10 mouse cellular contexts compared by ENCODE assay signal in the genomic region with DNA sequence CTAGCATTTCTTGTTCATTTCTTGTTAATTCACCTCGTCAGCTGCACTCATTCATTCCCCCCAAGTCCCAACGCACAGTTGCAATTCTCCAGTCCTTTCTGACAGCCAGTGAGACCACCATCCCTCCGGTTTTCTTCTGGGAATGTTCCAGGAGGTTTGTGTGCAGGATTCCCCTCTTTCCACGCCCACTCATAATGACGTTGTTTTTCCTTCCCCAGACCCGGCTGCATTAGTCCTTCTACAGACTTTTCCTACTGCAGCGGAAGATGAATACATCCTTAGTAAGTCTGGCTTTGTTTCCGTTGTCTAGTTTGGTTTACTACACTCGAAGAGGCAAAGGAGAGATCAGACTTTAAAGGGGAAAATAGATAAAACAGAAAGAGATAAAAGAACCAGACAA. TPM values are rescaled to one million over a fixed set of nuclear protein-coding genes. Genes with fewer than 3 reads are reported as not detected.
DNase-seq lines count a peak whose midpoint lies in the region; ATAC-seq and TF ChIP-seq lines count a peak whose summit lies in the region.
"Had no signal": no experiment of that assay in that cellular context is flagged by ENCODE, and none has a peak within 500 bp of the region (broad histone marks: within the 10 kb centered on the region; RNA-seq: fewer than 3 reads in every experiment).

No protein-coding gene starts in this region.

- DNase-seq in lung, adult 2 months: no peak
- DNase-seq in lung, postnatal 14 days: no peak
- no peak for DNase-seq in limb, embryonic 10.5 days (ENCODE audit: low spot score)
- DNase-seq in gastrocnemius, postnatal 10 days: no peak
- no peak for DNase-seq in thymus, postnatal 36 days
- no peak for DNase-seq in kidney, postnatal 25 days

- peaks cover 33% of the 10 kb centered on the region for H3K36me3 ChIP-seq in embryonic facial prominence, embryonic 15.5 days
- peaks cover 44% of the 10 kb centered on the region for H3K36me3 ChIP-seq in limb, embryonic 10.5 days
- peaks cover 11% of the 10 kb centered on the region for H3K36me3 ChIP-seq in neural tube, embryonic 14.5 days (ENCODE audit: control insufficient read depth, insufficient read depth, low read length)

- no peaks in the 10 kb centered on the region for H3K9me3 ChIP-seq in embryonic facial prominence, embryonic 15.5 days (replicated peaks)
- no peaks in the 10 kb centered on the region for H3K9me3 ChIP-seq in limb, embryonic 10.5 days (replicated peaks)
- H3K9me3 ChIP-seq in neural tube, embryonic 14.5 days (ENCODE audit: control insufficient read depth, low read length): no peaks in the 10 kb centered on the region

- no peak for TF ChIP-seq CTCF in lung, adult 2 months (IDR thresholded peaks at IDR 0.05; ENCODE audit: insufficient read depth, low read length)

- TF ChIP-seq POLR2A in lung, adult 2 months (IDR thresholded peaks at IDR 0.05; ENCODE audit: borderline replicate concordance, extremely low read depth, low read depth, low read length): no peak

- 25% methylated on average over 9 of the region's 9 CpGs for WGBS in lung, adult 2 months
- WGBS in embryonic facial prominence, embryonic 15.5 days: 35% methylated on average over 9 of the region's 9 CpGs
- 61% methylated on average over 9 of the region's 9 CpGs for WGBS in limb, embryonic 10.5 days
- WGBS in neural tube, embryonic 14.5 days: 44% methylated on average over 9 of the region's 9 CpGs

- H3K27me3 ChIP-seq in embryonic facial prominence, embryonic 15.5 days: no peaks in the 10 kb centered on the region
- no peaks in the 10 kb centered on the region for H3K27me3 ChIP-seq in limb, embryonic 10.5 days (ENCODE audit: low read depth, poor library complexity, severe bottlenecking)
- H3K27me3 ChIP-seq in neural tube, embryonic 14.5 days (ENCODE audit: control insufficient read depth, insufficient read depth, low read length): no peaks in the 10 kb centered on the region

- H3K27ac ChIP-seq in embryonic facial prominence, embryonic 15.5 days (replicated peaks): no peak overlapping the region
- H3K27ac ChIP-seq in limb, embryonic 10.5 days: peak overlapping the region; percentile 96; the same call in 1 of the 2 replicates
- no peak overlapping the region for H3K27ac ChIP-seq in neural tube, embryonic 14.5 days (ENCODE audit: low read depth, low read length)

- peak overlapping the region; percentile 4 for H3K4me3 ChIP-seq in lung, adult 2 months (replicated peaks; ENCODE audit: extremely low read depth, low read depth, low read length)
- H3K4me3 ChIP-seq in embryonic facial prominence, embryonic 15.5 days (replicated peaks): peak overlapping the region; percentile 88
- peak overlapping the region; percentile 81 for H3K4me3 ChIP-seq in limb, embryonic 10.5 days
- H3K4me3 ChIP-seq in neural tube, embryonic 14.5 days (ENCODE audit: low read depth, low read length): peak overlapping the region; percentile 85

- no peak for ATAC-seq in embryonic facial prominence, embryonic 15.5 days (ENCODE audit: insufficient number of reproducible peaks, low FRiP score, low TSS enrichment, low read depth)
- ATAC-seq in neural tube, embryonic 14.5 days (ENCODE audit: low read depth): no peak

- no peak overlapping the region for H3K9ac ChIP-seq in embryonic facial prominence, embryonic 15.5 days
- peak overlapping the region; percentile 90; the same call in 1 of the 2 replicates for H3K9ac ChIP-seq in neural tube, embryonic 14.5 days (replicated peaks; ENCODE audit: low read depth, low read length)

- H3K4me1 ChIP-seq in lung, adult 2 months (ENCODE audit: control insufficient read depth, insufficient read depth, low read length): peaks cover 6% of the 10 kb centered on the region; the same call in 1 of the 2 replicates
- H3K4me1 ChIP-seq in embryonic facial prominence, embryonic 15.5 days: peaks cover 19% of the 10 kb centered on the region
- H3K4me1 ChIP-seq in limb, embryonic 10.5 days: peaks cover 26% of the 10 kb centered on the region
- H3K4me1 ChIP-seq in neural tube, embryonic 14.5 days (ENCODE audit: control insufficient read depth, insufficient read depth, low read length): peaks cover 10% of the 10 kb centered on the region

- peak overlapping the region; percentile 61 for H3K4me2 ChIP-seq in embryonic facial prominence, embryonic 15.5 days (replicated peaks)
- peak overlapping the region; percentile 82 for H3K4me2 ChIP-seq in neural tube, embryonic 14.5 days (ENCODE audit: low read depth, low read length)

RNA-seq across cellular contexts. Expression of a gene that starts 1.1 kb away (rescaled TPM):
- polyA plus RNA-seq in lung, adult 2 months (2012; rRNA removed): 12.0 and 12.2 TPM in 2 replicates
- 16.9 TPM in 2 replicates for polyA plus RNA-seq in embryonic facial prominence, embryonic 15.5 days (2015; fragmentation: Nextera tagmentation; extraction: Ambion mirVana)
- polyA plus RNA-seq in limb, embryonic 10.5 days (2016; fragmentation: Nextera tagmentation; extraction: Ambion mirVana): 19.5 and 22.2 TPM in 2 replicates
- 24.0 and 31.0 TPM in 2 replicates for polyA plus RNA-seq in neural tube, embryonic 14.5 days (2014; fragmentation: Nextera tagmentation; extraction: Ambion mirVana)
- 10 to 100 TPM; 10.5 to 11.6 TPM for total RNA-seq in gastrocnemius, postnatal 10 days (2021)

RNA-seq across cellular contexts. Expression of a gene that starts 9.3 kb away (rescaled TPM):
- not detected in 2 replicates for polyA plus RNA-seq in lung, adult 2 months (2012; rRNA removed)
- not detected in 2 replicates for polyA plus RNA-seq in embryonic facial prominence, embryonic 15.5 days (2015; fragmentation: Nextera tagmentation; extraction: Ambion mirVana)
- polyA plus RNA-seq in limb, embryonic 10.5 days (2016; fragmentation: Nextera tagmentation; extraction: Ambion mirVana): not detected in 2 replicates
- polyA plus RNA-seq in neural tube, embryonic 14.5 days (2014; fragmentation: Nextera tagmentation; extraction: Ambion mirVana): 0.15 TPM in 1 of 2 replicates, not detected in the other
- not detected for total RNA-seq in gastrocnemius, postnatal 10 days (2021)
- total RNA-seq: adrenal gland, postnatal 14 days had no signal
- polyA plus RNA-seq: gonadal fat pad, adult 2 months had no signal

RNA-seq across cellular contexts. Expression of a gene that starts 33.8 kb away (rescaled TPM):
- polyA plus RNA-seq in lung, adult 2 months (2012; rRNA removed): 10.1 and 10.4 TPM in 2 replicates
- polyA plus RNA-seq in embryonic facial prominence, embryonic 15.5 days (2015; fragmentation: Nextera tagmentation; extraction: Ambion mirVana): 4.4 and 5.2 TPM in 2 replicates
- 3.4 and 4.4 TPM in 2 replicates for polyA plus RNA-seq in limb, embryonic 10.5 days (2016; fragmentation: Nextera tagmentation; extraction: Ambion mirVana)
- polyA plus RNA-seq in neural tube, embryonic 14.5 days (2014; fragmentation: Nextera tagmentation; extraction: Ambion mirVana): 5.2 and 7.0 TPM in 2 replicates
- total RNA-seq in gastrocnemius, postnatal 10 days (2021): 1 to 10 TPM; 4.4 to 4.5 TPM

RNA-seq across cellular contexts. Expression of a gene that starts 55.2 kb away (rescaled TPM):
- not detected in 2 replicates for polyA plus RNA-seq in lung, adult 2 months (2012; rRNA removed)
- polyA plus RNA-seq in embryonic facial prominence, embryonic 15.5 days (2015; fragmentation: Nextera tagmentation; extraction: Ambion mirVana): not detected in 2 replicates
- polyA plus RNA-seq in limb, embryonic 10.5 days (2016; fragmentation: Nextera tagmentation; extraction: Ambion mirVana): not detected in 2 replicates
- polyA plus RNA-seq in neural tube, embryonic 14.5 days (2014; fragmentation: Nextera tagmentation; extraction: Ambion mirVana): not detected in 2 replicates
- total RNA-seq in gastrocnemius, postnatal 10 days (2021): not detected
- total RNA-seq: adrenal gland, postnatal 14 days had no signal
- polyA plus RNA-seq: gonadal fat pad, adult 2 months had no signal

RNA-seq across cellular contexts. Expression of a gene that starts 55.5 kb away (rescaled TPM):
- 3.2 and 4.8 TPM in 2 replicates for polyA plus RNA-seq in lung, adult 2 months (2012; rRNA removed)
- polyA plus RNA-seq in embryonic facial prominence, embryonic 15.5 days (2015; fragmentation: Nextera tagmentation; extraction: Ambion mirVana): 13.4 and 15.4 TPM in 2 replicates
- 14.3 and 19.3 TPM in 2 replicates for polyA plus RNA-seq in limb, embryonic 10.5 days (2016; fragmentation: Nextera tagmentation; extraction: Ambion mirVana)
- polyA plus RNA-seq in neural tube, embryonic 14.5 days (2014; fragmentation: Nextera tagmentation; extraction: Ambion mirVana): 16.6 and 20.9 TPM in 2 replicates
- total RNA-seq in gastrocnemius, postnatal 10 days (2021): 1 to 10 TPM; 6.9 to 8.6 TPM

Comparison
In these comparisons a context has a peak if more than half of its experiments do, and no peak if none do; other contexts are left out.
1. H3K4me3 ChIP-seq: peak in every context shown above with its lines; median percentile 88 in embryonic facial prominence, embryonic 15.5 days; 85 in neural tube, embryonic 14.5 days; 81 in limb, embryonic 10.5 days; 4 in lung, adult 2 months.